Mouse (Mus musculus): ENCODE data around the gene Mctp1.
"Not testable (repeated sequence)": the region's sequence is repeated elsewhere in the genome, so short reads cannot be mapped to it uniquely, and the experiment has no call there.

Gene Mctp1

DNA sequence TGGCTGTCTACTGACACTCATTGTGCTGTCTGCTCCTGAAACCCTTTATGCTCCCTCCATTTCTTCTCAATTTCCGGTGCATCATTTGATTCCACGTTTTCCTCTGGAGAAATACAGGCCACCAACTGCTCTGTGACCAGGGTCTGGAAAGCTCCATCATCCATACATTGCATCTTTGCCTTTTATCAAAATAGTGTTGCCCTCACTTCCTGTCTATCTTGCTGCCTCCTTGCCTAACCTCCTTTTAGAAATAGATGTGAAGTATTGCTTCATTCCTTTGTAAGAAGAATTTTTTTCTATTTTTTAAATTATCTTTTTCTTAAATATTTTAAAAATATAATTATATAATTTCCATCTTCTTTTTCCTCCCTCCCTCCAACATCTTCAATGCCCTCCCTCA lies 98.7 kb downstream of the Mctp1 start:
- DNase-seq: no peak

DNA sequence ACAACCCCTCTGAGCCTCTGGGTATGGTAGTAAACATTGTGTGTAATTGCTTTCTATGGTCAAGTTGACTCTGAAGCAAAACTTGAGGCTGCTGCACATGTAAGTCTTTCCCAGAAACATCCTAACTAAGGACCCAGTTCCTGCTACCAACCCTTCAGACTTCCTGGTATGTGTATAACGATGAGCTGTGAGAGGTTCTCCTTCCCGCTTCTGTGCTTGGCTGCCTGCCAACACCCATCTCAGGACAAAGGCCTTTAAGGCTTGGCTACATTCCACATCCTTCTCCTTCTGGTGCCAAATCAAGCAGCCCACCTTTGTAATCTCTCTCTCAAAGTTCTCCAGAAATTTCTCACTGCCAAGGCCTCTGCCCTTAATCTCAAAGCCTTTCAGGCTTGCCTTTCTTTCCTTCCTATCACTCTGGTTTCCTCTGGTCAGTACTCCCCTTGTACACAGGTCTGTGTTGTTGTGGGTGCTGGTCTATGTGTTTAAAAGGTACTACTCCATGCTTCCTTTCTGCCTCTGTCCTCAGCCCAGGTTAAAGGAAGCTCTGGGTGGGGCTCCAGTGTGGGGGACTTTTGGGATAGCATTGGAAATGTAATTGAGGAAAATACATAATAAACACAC lies 99.9 kb downstream of the Mctp1 start:
- peak; percentile 71 for DNase-seq

DNA sequence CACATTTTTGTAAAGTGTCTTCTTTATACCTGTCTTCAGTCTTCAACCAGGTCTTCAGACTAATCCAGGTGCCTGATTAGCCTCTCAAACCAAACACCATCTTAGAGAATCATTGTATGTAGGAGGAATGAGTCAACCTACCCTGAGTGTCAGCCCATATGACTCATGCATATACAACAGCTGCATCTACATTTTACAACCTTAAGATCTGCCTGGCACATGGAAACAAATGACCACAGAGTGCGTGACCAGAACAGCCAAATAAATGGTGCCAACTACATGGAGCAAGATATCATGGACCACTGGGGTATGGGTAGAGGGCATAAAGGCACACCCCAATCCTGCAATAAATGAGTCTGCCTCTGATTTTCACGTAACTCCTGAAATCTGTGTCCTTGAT lies 131.6 kb downstream of the Mctp1 start:
- DNase-seq: no peak

DNA sequence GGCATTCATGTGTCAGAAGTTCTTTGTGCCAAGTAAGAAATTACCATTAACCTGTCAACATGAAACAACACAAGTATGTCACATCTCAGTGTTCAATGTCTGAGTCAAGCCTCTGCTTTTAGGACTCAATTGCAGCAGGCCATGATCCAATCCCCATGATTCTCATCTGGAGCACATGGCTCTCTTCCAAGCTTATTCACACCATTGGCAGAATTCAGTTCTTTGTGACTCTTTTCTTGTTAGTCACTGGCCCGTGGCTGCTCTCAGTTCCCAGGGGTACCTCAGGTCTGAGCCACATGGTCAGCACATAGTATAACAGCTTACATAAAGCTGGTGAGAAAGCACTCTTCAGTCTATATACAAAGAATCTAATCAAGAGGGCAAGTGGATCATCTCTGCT lies 138.8 kb downstream of the Mctp1 start:
- DNase-seq: no peak

DNA sequence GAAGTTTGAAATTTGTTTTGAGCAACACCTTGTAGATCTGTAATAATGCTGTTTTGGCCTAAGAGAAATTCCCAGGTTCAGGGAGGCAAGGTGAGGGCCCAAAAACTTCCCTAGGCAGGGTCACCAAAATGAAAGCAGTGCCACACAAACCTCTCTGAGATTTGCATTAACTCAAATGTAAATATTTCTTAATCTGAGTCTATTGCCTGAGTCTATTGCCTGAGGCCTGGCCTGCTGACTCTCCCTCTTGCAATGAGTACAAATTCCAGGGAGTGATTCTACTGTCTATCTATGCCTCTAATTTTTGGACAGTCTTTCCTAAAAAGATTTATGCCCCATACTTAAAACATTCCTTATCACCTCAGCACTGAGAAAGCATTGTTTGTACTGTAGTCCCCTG lies 143.0 kb downstream of the Mctp1 start:
- no peak for DNase-seq

DNA sequence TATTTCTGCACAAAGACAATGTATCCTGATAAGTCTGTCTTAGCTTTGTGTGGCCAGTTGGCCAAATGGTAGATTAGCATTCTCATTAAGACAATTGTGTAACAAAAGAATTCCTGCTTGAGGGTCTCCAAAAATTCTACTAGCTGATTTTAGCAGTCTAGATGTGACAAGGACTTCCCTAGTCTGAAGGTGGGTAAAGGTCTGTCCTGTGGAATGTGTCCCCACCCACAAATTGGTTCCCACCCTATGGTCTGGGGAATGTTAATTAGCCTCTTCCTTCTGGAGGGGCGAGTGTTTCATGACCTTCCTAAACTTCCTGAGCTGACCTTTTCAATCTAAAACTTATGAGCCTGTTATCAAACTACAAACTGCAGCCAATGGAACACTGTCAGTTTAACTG lies 143.4 kb downstream of the Mctp1 start:
- no peak for DNase-seq

DNA sequence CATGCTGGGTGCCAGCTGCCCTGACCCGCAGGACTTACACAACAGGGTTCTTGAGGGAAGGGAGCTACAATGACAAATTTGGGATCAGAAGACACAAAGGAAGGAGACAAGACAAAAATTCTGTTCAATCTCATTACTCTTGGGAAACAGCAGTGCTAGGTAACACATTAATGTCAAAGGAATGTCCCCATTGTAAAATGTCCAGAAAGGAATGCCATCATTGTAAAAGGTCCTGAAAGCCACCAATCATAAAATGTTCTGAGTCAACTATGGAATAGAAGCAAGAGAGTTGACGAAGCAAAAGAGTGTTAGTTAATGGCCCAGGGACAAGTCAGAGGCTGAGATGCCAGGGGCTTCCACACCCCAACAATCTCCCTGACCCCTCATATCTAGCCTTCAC lies 145.6 kb downstream of the Mctp1 start:
- no peak for DNase-seq

DNA sequence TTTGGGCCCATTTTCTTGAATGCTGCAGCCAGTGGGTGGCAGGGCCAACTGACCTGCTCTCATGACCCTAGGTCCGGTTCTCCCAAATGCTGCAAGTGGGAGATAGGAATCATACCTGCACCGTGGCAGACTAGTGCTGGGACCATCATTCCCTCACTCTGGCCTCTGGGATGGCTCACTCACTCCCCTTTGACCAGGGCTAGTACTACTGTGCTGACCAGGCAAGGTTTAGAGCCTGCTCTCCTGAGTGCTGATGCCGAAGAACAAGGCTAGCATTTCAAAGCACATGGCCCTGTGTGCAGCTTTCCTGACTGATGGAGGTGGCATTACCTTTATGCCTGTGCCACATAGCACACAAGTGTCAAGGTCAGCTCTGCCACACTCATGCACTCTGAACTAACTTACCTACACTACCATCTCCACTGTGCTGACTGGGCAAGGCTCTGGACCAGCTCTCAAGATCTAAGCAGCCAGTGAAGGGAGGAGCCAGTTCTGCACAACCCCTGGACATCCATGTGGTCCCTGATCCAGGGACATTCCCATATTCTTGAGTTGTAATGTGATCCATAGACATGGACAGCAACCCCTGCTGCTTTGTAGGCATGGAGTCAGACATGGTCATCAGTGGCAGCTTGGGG lies 146.7 kb downstream of the Mctp1 start:
- DNase-seq: no peak

DNA sequence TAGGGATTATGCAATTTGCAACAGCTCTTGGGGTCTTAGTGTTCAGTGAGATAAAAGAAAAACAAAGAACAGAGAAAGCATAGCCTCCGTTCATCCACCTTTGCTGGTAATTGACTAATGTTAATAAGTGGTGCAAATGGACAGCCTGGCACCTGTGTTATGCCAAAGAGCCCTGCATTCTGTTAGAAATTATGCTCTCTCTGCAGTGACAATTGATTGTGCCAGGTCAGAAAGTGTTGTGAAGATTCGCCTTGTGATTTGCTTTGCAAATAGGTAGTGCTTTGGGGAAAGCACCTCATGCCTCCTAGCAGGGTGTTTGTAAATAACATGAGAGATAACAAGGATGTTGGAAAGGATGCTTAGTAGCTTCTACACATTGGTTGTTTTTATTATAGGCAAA lies 163.5 kb downstream of the Mctp1 start:
- DNase-seq: no peak

DNA sequence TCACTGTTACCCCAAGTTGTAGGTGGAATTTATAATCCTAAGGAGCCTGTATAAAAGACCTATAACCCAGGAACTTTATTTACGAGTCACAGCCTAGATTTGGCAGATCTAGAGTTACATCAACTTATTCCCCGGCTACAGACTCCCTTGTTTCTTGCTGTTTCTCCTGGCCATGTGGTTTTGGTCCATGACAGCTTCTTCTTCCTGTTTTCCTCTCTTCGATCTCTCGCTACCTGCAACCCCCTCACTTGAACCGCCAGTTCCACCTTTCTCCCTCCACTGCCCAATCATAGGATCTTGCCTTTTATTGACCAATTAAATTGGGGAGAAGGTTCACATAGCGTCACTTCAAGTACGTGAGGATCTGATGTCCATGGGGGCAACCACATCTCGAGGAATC lies 176.6 kb downstream of the Mctp1 start:
- no peak for DNase-seq

DNA sequence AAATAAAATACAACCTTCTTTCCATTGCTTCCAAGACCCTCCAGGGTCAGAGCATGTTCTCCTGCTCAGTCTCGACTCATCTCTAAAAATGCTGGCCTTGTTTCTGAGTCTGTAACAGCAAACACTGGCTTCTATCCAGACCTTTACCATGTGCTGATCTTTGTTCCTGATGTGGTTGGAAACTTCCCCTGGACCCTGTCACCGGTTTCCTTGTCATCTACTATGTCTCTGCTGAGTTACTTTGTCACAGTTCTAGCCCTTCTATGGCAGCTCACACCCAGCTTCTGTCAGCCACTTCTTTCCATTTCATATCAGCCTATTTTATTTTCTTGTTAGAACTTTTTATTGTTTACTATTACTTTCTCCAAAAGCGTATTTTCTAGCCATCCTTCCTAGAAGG lies 177.3 kb downstream of the Mctp1 start:
- no peak for DNase-seq

DNA sequence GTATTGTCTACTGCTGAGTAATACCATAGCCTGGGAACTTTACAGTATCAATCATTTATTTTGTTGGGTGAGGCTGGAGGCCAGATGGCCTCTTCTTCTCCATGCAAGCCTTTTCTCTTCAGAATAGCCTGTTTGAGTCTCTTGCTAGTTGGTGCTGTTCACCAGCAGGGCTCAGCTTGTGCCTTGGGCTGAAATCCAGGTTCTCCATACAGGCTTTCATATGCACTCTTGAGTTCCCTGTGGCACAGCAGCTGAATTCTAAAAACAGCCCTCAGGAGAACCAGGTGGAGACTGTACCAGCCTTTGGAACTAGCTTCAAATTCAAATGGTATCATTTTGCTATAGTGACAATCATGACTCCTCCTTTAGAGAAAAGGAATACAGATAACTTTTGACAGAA lies 179.7 kb downstream of the Mctp1 start:
- no peak for DNase-seq

DNA sequence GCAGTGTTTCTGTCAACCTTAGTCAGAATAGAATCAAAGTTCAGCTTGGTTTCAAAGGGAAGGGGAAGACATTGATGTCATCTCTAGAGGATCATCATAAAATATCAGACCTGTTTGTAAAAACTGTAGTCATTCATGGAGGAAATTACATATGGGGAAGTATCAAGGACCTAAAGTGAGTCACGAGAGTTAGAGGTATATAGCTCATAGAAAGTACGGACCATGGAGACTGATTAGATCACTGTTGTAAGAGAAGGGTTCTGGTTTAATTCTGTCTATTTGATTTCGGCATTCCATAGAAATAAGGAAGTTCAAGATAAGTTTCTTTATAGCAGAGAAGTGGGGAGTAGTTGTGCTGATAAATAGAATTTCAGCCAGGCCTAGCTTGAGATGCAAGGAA lies 181.7 kb downstream of the Mctp1 start:
- DNase-seq: no peak

DNA sequence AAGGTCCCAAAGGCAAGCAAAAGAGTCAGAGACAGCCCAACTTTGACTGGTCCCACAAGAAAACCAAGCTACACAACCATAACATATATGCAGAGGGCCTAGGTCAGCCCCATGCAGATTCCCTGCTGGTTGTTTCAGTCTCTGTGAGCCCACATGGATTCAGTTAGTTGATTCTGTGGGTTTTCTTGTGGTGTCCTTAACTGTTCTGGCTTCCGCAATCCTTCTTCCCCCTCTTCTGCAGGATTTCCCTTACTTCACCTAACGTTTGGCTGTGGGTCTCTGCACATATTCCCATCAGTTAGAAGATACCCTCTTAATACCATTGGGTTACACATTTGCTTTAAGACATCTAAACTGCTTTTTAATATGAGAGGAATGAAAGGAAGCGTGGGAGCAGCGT lies 183.1 kb downstream of the Mctp1 start:
- no peak for DNase-seq

DNA sequence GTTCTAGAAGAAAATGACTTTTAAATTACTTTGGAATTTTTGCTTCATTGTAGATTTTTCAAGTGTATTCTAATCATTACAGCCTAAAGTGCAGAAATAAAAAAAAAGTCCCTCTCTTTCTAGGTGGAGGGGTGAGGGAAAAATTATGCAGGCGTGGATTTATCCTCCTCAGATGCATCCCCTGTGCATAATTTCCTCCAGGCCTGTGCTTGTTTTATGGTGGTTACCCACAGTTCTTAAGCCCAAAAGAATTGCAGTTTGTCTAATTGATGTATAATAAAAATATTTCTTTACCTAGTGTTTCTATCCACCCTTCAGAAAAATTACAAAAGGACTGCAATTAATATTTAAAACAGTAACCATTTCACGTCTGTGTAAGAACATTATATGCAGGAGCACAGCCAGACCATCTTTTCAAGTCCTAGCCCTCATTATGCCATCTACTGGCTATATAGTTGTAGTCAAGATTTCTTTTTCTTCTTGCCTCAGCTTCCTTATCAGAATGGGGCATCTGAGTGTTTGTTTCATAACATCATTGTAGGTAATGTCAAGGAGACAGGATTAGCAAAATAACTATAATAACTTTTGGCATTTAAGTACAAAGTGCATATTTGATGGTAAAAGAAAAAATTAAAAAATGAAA lies 184.4 kb downstream of the Mctp1 start:
- DNase-seq: no peak

DNA sequence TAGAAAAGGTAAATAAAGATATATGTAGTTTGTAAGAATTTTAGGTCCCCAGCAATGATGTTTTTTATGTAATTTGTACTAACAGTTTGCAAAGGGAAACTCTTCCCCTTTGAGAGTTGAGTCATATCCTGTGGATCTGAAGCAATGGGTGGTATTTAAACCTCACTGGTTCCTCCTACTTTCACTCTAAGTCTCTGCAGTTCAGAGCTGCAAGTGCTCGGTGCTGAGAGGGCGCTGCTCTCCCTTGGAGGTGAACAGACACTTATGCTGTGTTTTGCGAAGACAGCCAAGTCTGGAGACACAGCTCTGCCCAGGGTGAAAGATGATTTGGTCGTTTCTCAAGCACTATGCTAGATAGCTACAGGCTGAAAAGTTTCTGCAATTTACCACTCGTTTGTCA lies 195.1 kb downstream of the Mctp1 start:
- DNase-seq: peak; percentile 7

DNA sequence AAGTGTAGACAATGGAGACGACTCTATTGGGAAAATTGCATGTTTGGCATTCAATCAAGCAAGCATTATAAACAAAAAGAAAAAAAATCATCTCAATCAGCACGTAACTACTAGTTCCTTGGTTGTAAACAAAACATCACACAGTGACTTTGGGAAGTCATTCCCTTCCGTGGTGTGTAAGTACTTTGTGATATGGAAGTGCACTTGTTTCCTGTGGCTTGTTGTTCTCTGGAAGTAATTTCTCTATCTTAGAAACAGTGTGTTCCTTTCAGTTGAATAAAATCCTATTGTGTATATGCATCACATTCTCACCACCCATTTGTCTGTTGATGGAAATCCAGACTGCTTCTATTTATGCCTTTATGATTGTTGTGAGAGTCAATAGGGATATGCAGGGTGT lies 201.1 kb downstream of the Mctp1 start:
- no peak for DNase-seq

DNA sequence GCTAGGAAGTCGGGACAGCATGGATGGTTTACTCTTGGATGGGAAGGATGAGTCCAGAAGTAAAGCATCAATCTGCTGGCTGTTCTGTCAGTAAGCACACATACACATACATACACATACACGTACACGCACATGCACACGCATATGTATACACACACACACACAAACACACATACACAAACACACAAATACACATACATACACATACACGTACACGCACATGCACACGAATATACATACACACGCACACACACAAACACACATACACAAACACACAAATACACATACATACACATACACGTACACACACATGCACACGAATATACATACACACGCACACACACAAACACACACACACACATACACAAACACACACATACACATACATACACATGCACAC lies 206.4 kb downstream of the Mctp1 start:
- DNase-seq: not testable (repeated sequence)

DNA sequence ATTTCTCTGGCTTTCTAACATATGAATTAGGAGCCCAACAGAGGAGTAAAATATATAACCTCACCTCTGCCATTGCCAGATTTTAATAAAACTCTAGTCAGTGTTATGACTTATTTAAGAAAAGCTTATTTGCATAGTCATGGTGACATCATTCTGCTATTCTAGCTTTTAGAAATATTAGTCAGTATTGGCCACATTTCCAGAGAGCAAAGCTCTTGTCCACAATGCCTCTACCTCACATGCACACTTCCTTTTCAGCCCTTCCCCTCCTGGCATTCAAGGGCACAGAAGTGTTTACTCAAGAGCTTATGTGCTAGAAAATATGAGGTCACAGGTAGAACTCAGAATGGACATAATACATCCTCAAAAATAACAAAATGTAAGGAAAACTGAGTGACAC lies 206.9 kb downstream of the Mctp1 start:
- no peak for DNase-seq

DNA sequence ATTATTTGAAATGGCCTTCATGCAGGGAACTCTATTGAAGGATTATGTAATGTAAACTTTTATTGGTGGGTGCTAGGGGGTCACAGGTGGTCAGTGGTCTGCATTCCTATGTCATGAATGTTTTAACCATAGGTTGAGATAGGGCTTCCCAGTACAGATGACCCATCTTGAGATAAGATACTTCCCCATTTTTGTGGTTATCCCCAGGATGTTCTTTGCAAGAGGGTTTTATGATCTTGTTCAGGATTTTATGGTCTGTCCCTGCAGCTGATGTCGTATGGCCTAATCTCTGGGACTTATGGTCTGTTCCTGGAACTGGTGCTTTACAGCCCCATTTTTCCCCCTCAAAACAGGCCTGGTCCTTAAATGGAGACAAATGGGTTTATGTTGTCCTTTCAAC lies 207.4 kb downstream of the Mctp1 start:
- DNase-seq: no peak

DNA sequence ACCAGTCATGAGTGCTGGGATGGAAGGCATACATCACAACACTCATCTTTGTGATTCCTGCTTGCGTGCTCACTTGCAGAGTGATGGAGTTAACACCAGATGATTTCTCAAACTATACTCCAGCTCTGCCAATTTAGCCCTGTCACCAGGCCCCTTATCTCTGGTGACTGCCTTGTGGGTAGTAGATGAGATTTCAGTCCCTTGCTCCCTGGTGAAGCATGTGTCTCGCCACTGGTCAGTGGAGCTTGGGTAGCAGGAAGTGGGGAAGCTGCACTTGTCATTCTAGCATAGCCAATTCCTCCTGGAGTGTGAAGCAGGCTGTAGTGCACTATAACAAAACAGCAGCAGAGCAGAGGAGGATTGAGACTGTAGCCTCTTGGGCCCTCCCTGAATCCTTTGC lies 208.6 kb downstream of the Mctp1 start:
- DNase-seq: no peak

DNA sequence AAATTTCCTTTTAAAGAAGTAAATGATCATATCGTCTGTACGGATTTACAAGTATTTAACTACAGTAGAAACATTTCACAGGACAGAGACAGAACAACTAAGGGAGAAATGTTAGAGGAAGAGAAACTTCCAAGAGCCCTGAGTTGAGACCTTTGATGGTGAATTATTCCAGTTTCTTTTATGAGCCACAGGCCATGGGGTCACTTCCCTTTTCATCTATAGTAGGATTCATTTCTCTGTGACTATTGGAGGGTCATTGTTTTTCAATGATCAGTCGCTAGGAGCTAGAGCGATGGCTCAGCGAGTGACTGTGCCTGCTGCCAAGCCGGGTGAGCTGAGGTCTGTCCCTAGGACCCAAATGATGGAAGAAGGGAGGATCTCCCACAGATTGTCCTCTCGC lies 212.7 kb downstream of the Mctp1 start:
- DNase-seq: no peak

DNA sequence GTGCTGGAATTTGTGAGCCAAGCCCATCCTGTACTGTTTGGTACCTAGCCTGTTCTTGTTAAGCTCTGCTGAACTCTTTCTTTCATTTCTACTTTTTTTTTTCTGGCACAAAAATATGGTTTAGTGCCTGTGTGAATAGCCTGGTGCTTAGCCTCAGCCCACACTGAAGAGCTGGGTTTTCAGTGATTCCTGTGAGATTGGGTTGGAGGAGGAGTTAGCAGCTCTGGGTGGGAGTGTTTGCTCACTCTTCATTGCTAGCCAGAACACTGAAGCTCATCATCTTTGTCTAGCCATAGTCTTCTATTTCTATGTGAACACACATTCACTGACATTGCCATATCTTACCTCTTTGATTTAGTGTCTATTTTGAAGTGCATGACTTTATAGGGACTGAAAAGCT lies 225.1 kb downstream of the Mctp1 start:
- DNase-seq: no peak

DNA sequence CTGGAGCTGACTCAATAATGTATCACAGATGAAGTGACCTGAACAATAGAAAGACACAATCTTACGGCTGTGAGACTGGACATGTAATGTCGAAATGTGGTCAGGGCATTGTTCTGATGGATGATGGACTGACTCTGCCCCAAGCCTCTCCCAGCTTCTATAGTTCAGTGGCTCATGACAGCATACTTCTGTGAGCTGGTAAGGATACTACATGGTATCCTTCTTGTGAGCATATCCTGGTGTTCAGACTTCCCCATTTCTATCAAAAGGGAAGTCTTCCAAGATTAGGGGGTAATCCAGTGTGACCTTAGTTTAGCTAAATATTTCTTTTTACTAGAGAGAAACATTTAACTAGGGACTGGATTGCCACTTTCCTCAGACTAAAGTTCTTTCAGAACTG lies 227.2 kb downstream of the Mctp1 start:
- no peak for DNase-seq

DNA sequence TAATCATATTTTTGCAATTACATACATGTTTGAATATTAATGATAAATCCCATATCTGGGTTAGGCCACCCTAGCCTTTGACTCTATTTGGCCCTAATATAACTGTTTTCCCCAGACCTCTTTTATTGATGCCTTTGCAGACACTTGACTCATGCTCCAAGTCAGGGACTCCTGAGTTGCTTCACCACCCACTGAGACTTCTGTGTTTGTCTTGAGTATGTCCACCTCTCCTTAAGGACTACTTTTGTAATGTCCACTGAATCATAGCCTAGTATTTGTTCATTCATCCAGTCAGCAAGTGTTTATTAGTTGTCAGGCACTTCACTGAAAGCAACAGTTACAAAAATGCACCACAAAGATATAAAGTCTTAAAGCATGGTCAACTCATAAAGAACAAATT lies 235.8 kb downstream of the Mctp1 start:
- no peak for DNase-seq

Data from kidney, postnatal 10 days (tissue).